Mouse (Mus musculus) neural tube, embryonic 12.5 days (tissue): ENCODE results near the gene Pdhx. TPM values are rescaled to one million over a fixed set of nuclear protein-coding genes. Genes with fewer than 3 reads are reported as not detected.

Experiments
- ATAC-seq: fragments of 200-750 bp; cut with Nextera tagmentation; 2 replicates; pipeline ENCODE4 v1.8.0; 2017; ENCODE audit warnings: low read depth, mild to moderate bottlenecking, moderate TSS enrichment, moderate library complexity; ENCODE audit not compliant: low FRiP score
- H3K27ac ChIP-seq: fragments of 300-500 bp; sonication (generic); 2 replicates; pipeline ENCODE4 v1.5.1; 2016
- H3K27me3 ChIP-seq: fragments of 300-500 bp; sonication (generic); replicated peaks from 2 replicates; pipeline ENCODE4 v1.6.1; 2016; ENCODE audit warnings: mild to moderate bottlenecking
- H3K36me3 ChIP-seq: fragments of 300-500 bp; sonication (generic); 2 replicates; pipeline ENCODE4 v1.6.1; 2016; ENCODE audit warnings: mild to moderate bottlenecking
- H3K4me1 ChIP-seq: fragments of 300-500 bp; sonication (generic); 2 replicates; pipeline ENCODE4 v1.6.1; 2016
- H3K4me2 ChIP-seq: fragments of 300-500 bp; sonication (generic); replicated peaks from 2 replicates; pipeline ENCODE4 v1.6.1; 2016; ENCODE audit warnings: mild to moderate bottlenecking
- H3K4me3 ChIP-seq: fragments of 300-500 bp; sonication (generic); 2 replicates; pipeline ENCODE4 v1.5.1; 2016
- H3K9ac ChIP-seq: fragments of 300-500 bp; sonication (generic); 2 replicates; pipeline ENCODE4 v1.6.1; 2016; ENCODE audit warnings: mild to moderate bottlenecking
- H3K9me3 ChIP-seq: fragments of 300-500 bp; sonication (generic); 2 replicates; pipeline ENCODE4 v1.6.1; 2016; ENCODE audit warnings: mild to moderate bottlenecking
- WGBS: fragments of 180-500 bp; shearing (Covaris S2); methylation state at CpG from one replicate; pipeline ENCODE4 v1.1.7; 2016; 5-methylcytosine and 5-hydroxymethylcytosine counted together
- polyA plus RNA-seq: library from polyadenylated mRNA; unstranded; fragments of >200 nt; fragmentation: Nextera tagmentation; extraction: Ambion mirVana; gene quantifications from 2 replicates; pipeline ENCODE4 v1.2.1, GENCODE M21; 2016

Gene Pdhx
- polyA plus RNA-seq, 1 experiment from 2014 or later, result 53.9 TPM

DNA sequence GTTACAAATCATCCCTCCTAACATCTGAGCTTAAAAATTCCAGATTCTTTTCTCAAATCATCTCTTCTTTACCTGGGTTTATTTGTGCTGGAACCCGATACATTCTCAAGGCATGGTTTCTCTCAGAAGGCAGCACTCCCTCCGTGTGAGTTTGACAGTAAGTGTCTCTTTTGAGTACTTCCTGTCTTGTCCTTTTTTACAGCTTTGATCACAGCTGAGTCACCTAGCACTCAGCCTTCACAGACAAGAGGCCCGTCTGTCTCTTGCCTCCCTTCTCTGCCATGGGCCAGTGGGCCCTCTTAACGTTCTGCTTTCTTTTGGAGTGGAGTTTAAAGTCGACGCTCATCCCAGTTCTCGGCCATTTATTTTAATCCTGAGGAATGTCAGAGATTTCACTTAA, 68.7 kb downstream of the Pdhx start:
- Histone ChIP-seq H3K27ac (no peak overlapping the region), H3K9me3 (no peaks in the 10 kb centered on the region), H3K36me3 (no peaks in the 10 kb centered on the region), H3K9ac (no peak overlapping the region), H3K27me3 (no peaks in the 10 kb centered on the region), H3K4me1 (no peaks in the 10 kb centered on the region), H3K4me2 (no peak overlapping the region), H3K4me3 (no peak overlapping the region)
- ATAC-seq, result no peak
- 60% methylated on average over 7 of the region's 7 CpGs for WGBS

DNA sequence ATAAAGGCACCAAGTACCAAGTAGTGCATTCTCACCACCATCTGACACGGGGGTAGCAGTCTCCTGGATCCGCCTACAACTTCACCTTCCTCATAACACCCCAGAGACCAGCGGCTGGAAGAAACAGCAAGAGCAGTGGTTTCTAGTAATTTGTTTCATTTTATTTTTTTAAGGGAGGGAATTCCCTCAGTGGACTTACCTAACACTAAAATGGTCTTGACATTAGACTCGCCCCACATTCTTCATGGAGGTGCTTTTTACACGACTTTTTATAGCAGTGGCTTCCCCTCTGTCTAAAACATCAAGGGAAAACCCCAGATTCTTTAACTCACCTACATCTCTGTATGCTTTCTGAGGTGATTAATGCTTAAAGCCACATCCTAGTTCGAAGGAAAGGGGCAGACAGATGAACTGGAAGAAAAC, 74.1 kb downstream of the Pdhx start:
- Histone ChIP-seq H3K36me3 (no peaks in the 10 kb centered on the region), H3K27ac (no peak overlapping the region), H3K4me2 (no peak overlapping the region), H3K4me3 (no peak overlapping the region), H3K4me1 (peaks cover 9% of the 10 kb centered on the region; the same call in 1 of the 2 replicates), H3K9me3 (no peaks in the 10 kb centered on the region), H3K9ac (no peak overlapping the region), H3K27me3 (no peaks in the 10 kb centered on the region)
- WGBS, result 67% methylated on average over 6 of the region's 6 CpGs
- no peak for ATAC-seq

DNA sequence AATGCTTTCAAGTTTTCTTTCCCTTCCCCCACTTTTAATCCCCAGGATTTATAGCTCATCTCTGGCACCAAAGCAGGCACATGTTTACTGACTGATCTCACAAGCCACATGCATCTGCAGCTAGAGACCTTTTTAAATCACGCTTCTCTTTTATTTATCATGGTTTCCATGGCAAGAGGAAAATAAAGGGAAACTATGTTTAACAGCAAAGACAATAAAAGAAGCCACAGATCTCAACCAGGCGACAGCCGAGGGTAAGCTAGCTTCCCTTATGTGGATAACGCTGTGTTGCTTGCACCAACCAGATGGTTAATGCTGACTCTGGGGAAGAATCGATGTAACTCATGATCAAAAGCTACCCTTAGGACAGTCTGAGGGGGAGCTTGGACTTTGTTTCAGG, 75.0 kb downstream of the Pdhx start:
- Histone ChIP-seq H3K27ac (no peak overlapping the region), H3K4me1 (peaks cover 9% of the 10 kb centered on the region; the same call in 1 of the 2 replicates), H3K9me3 (no peaks in the 10 kb centered on the region), H3K4me2 (no peak overlapping the region), H3K9ac (no peak overlapping the region), H3K4me3 (no peak overlapping the region), H3K27me3 (no peaks in the 10 kb centered on the region), H3K36me3 (no peaks in the 10 kb centered on the region)
- peak; percentile 73 for ATAC-seq
- WGBS, result 17% methylated on average over 5 of the region's 5 CpGs

DNA sequence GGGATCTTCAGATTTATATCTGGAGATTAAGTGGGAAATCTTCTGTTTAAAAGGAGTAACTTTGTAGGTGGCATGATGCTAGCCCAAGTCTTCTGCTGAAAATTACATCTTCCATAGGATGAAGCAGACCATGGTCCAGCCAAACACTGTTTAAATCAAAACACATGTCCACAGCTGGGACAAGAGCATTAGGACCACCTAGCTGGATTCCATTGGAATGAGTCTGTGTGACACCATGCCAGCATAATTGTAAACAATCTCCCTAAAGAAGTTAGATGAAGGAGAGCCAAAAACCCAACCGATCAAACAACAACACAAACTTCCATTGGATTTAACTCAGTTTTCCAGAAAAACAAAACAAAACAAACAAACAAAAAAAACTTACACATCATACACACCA, 75.4 kb downstream of the Pdhx start:
- ATAC-seq, result 0 out of 2 replicates have a peak, but pooled peaks have one; percentile 7
- H3K4me3 ChIP-seq, result no peak overlapping the region
- no peak overlapping the region for H3K9ac ChIP-seq
- H3K4me1 ChIP-seq, result peaks cover 9% of the 10 kb centered on the region; the same call in 1 of the 2 replicates
- no peaks in the 10 kb centered on the region for H3K36me3 ChIP-seq
- no peak overlapping the region for H3K4me2 ChIP-seq
- no peaks in the 10 kb centered on the region for H3K27me3 ChIP-seq
- WGBS, result 73% methylated on average over 1 of the region's 1 CpGs
- no peaks in the 10 kb centered on the region for H3K9me3 ChIP-seq
- H3K27ac ChIP-seq, result no peak overlapping the region

DNA sequence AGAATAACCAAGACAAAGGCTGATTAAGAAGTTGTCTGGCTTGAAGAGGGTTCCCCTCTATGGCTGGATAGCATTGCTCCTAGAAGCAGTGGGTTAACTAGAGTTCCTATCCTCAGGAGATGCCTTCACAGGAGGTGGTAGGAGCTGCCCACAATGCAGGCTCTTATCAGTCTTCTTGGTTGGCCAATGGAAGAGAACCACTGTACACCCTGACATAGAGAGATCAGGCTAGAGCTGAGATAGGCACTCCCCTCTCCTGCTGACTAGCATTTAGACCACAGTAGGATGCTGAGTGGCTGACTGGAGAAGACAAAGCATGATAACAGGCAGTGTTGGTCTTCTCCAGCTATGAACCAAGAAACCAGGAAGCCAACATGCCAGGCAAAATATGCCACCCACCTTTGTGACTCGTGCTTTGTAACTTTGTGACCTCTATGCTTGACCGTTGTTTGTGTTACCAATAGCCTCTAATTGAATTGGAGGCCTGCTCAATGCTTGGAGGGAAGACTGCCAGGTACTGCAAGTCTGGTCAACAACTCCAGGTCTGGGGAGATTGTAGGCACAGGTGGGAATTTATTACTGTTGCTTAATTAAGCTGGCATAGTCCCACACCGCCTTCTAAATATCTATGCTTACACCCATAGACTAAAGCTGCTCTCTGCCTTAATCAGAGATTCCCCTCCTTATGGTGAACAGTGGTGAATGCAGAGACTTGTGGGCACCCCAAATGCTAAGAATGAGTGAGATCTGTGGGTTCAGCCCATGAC, 79.3 kb downstream of the Pdhx start:
- ATAC-seq, result no peak
- H3K27ac ChIP-seq, result no peak overlapping the region
- no peak overlapping the region for H3K4me2 ChIP-seq
- no peaks in the 10 kb centered on the region for H3K27me3 ChIP-seq
- no peaks in the 10 kb centered on the region for H3K9me3 ChIP-seq
- no peaks in the 10 kb centered on the region for H3K36me3 ChIP-seq
- WGBS, result 87% methylated on average over 3 of the region's 3 CpGs
- no peak overlapping the region for H3K4me3 ChIP-seq
- peaks cover 9% of the 10 kb centered on the region; the same call in 1 of the 2 replicates for H3K4me1 ChIP-seq
- no peak overlapping the region for H3K9ac ChIP-seq

DNA sequence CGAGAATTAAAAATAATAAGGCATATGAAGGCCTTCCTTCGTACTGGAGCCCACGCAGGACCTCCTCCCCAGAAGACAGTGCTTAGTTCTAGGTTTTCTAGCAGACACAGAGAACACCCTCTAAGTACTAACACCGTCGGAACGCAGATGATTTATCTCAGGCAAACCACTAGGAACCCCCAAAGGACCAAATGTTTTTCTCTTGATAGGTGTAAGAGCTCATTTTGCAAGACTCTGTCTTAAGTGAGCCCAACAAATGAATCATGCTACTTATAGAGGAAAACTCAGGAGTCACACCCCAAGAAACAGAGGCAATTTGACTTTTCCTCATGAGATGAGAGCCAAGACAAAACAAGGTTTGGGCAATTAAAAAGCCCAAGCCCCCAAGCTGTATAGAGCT, 80.9 kb downstream of the Pdhx start:
- Histone ChIP-seq H3K9me3 (no peaks in the 10 kb centered on the region), H3K4me2 (no peak overlapping the region), H3K27me3 (no peaks in the 10 kb centered on the region), H3K9ac (no peak overlapping the region), H3K4me3 (no peak overlapping the region), H3K4me1 (no peaks in the 10 kb centered on the region), H3K27ac (no peak overlapping the region), H3K36me3 (no peaks in the 10 kb centered on the region)
- WGBS, result 87% methylated on average over 6 of the region's 6 CpGs
- no peak for ATAC-seq

DNA sequence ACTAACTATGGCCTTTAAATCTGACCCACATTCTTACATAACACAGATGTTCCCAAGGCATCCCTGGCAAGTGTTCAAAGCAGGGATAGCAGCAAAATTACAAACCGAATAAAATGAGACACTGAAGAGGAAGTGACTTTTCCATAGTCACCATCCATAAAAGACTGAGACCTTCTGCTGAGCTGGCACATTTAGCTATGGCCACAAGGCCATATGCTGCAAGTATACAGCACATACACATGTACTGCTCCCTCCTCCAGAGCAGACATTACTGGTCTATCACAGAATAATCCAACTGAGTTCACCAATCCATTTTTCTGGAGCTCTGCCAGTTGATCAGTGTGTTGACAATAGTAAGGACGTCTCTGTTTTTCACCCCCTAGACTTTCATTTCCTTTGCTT, 83.0 kb downstream of the Pdhx start:
- H3K4me2 ChIP-seq, result no peak overlapping the region
- WGBS, result 80% methylated on average over 2 of the region's 2 CpGs
- no peaks in the 10 kb centered on the region for H3K27me3 ChIP-seq
- no peaks in the 10 kb centered on the region for H3K9me3 ChIP-seq
- no peaks in the 10 kb centered on the region for H3K36me3 ChIP-seq
- H3K4me1 ChIP-seq, result no peaks in the 10 kb centered on the region
- no peak for ATAC-seq
- H3K9ac ChIP-seq, result no peak overlapping the region
- H3K27ac ChIP-seq, result no peak overlapping the region
- no peak overlapping the region for H3K4me3 ChIP-seq

DNA sequence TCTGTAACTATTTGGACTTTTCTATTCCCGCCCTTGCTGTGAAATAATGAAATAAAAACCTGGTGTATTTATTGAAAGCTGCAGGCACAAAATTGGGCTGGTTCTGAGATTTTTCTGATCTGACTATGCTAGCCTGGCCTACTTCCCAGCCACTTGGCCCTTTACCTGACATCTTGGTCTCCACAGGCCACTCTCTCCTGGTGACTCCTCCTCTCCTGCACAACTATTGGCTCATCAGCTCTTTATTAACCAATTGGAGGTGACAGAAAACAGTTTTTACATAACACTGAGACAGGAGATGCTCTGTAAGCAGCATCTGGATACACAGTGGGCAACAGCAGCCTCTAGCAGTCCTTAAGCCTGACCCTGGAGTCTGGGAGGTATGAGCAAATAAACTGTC, 83.9 kb downstream of the Pdhx start:
- H3K4me1 ChIP-seq, result no peaks in the 10 kb centered on the region
- WGBS, result 89% methylated on average over 1 of the region's 1 CpGs

DNA sequence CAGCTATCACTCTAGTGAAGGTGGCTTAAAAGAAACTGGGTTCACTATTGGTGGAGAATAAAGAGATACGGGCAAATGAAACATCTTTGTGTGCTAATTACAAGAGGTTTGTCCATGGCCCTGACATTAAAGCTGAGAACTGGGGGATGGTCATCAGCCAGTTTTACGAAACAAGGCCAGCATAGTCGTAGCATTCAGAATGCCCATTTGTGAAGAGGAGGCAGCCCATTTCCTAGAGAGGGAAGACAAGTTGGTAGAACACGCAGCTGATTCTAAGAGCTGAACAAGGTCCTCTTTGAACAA, 85.7 kb downstream of the Pdhx start:
- H3K9me3 ChIP-seq, result no peaks in the 10 kb centered on the region
- no peaks in the 10 kb centered on the region for H3K4me1 ChIP-seq
- H3K4me3 ChIP-seq, result no peak overlapping the region
- WGBS, result 95% methylated on average over 4 of the region's 4 CpGs
- no peak for ATAC-seq
- H3K27ac ChIP-seq, result no peak overlapping the region
- H3K9ac ChIP-seq, result no peak overlapping the region
- H3K4me2 ChIP-seq, result no peak overlapping the region
- no peaks in the 10 kb centered on the region for H3K36me3 ChIP-seq
- H3K27me3 ChIP-seq, result no peaks in the 10 kb centered on the region

More for the DNA sequence above, 83.9 kb downstream of the Pdhx start:
- H3K27me3 ChIP-seq, result no peaks in the 10 kb centered on the region
- H3K9me3 ChIP-seq, result no peaks in the 10 kb centered on the region
- no peak overlapping the region for H3K4me2 ChIP-seq
- no peak for ATAC-seq
- no peak overlapping the region for H3K9ac ChIP-seq
- no peak overlapping the region for H3K4me3 ChIP-seq
- H3K36me3 ChIP-seq, result no peaks in the 10 kb centered on the region
- H3K27ac ChIP-seq, result no peak overlapping the region

DNA sequence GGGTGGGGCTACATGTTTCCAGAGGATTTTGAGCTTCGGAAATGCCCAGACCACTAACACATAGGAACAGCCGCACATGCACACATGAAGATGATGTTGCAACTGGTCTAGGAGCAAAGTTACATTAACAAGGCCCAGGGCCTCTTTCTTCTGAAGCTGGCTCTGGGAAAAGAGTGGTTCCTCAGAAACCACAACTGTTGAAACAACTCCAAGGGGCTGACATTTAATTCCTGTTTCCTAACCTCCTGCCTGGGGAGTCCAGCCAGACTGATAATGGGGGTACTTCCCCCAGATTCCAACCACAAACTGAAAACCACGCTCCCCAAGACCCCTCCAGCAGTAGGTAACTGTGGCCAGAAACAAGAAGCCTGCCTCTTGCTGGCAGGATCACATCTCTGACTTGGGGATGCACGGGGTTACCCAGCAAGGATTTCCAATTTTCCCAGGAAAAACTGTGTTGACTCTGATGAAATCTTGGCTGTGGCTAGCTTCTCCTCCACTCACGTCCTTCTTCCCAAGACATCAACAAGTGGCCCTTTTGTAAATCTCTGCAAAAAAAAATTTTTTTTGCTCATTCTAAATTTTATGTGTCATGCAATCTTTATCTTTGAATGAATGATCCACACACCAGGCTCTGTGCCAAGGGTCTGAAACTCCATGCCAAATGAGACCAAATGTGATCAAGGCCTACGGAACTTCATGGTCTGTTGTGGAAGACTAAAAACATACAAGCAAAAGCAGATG, 86.2 kb downstream of the Pdhx start:
- Histone ChIP-seq H3K4me3 (no peak overlapping the region), H3K27me3 (no peaks in the 10 kb centered on the region), H3K36me3 (no peaks in the 10 kb centered on the region), H3K27ac (no peak overlapping the region), H3K4me1 (no peaks in the 10 kb centered on the region), H3K4me2 (no peak overlapping the region), H3K9ac (no peak overlapping the region), H3K9me3 (no peaks in the 10 kb centered on the region)
- 91% methylated on average over 6 of the region's 6 CpGs for WGBS
- ATAC-seq, result no peak

DNA sequence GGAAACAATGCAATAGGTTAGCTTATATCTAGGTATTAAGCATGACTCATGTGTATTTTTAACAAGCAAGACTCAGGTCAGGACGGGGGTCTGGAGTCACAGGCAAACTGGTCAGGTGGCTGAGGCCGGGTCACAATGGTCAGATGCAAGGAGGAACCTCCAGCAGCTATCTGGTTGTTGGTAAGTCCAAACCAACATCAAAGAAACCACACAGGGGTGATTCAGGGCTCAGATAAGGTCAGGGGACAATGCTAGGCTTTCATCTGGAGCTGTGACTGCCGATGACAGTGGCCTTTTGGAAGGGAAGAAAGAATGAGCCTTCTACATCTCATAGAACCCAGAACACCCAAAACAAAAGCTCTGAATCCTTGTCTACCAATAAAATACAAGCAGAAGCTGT, 86.9 kb downstream of the Pdhx start:
- no peaks in the 10 kb centered on the region for H3K27me3 ChIP-seq
- H3K4me2 ChIP-seq, result no peak overlapping the region
- WGBS, result 76% methylated on average over 3 of the region's 3 CpGs
- H3K27ac ChIP-seq, result no peak overlapping the region
- H3K9me3 ChIP-seq, result no peaks in the 10 kb centered on the region
- H3K4me3 ChIP-seq, result no peak overlapping the region
- ATAC-seq, result no peak
- no peaks in the 10 kb centered on the region for H3K4me1 ChIP-seq
- H3K36me3 ChIP-seq, result no peaks in the 10 kb centered on the region
- no peak overlapping the region for H3K9ac ChIP-seq

DNA sequence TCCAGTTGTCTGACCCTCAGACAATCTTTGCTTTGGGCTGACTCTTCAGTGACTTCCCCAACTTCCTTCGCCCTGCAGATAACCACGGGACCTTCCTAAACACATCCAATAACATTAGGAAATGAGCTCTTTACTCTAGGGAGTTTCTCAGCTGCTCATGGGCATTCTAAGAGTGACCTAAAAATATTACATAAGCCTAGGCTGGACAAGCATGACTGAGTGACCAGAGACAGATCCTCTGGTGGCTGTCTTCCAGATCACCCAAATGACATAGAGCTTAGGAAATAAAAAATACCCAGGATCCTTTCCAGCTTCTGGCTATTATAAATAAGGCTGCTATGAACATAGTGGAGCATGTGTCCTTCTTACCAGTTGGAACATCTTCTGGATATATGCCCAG, 90.5 kb downstream of the Pdhx start:
- H3K9ac ChIP-seq, result no peak overlapping the region
- no peaks in the 10 kb centered on the region for H3K36me3 ChIP-seq
- H3K27me3 ChIP-seq, result no peaks in the 10 kb centered on the region
- no peak for ATAC-seq
- H3K4me2 ChIP-seq, result no peak overlapping the region
- no peaks in the 10 kb centered on the region for H3K9me3 ChIP-seq
- no peak overlapping the region for H3K4me3 ChIP-seq
- 90% methylated on average over 2 of the region's 2 CpGs for WGBS
- no peak overlapping the region for H3K27ac ChIP-seq
- no peaks in the 10 kb centered on the region for H3K4me1 ChIP-seq
